Mouse (Mus musculus) macrophage (primary cell): ENCODE results near the gene Ryk. TPM values are rescaled to one million over a fixed set of nuclear protein-coding genes. Genes with fewer than 3 reads are reported as not detected.

Experiments used
- H3K27ac ChIP-seq: fragments of 350-480 bp; formaldehyde crosslinking; 2 replicates; pipeline ENCODE4 v1.9.0; 2021
- H3K36me3 ChIP-seq: fragments of 350-480 bp; formaldehyde crosslinking; 2 replicates; pipeline ENCODE4 v1.9.0; 2021; ENCODE audit errors: inconsistent target
- H3K4me3 ChIP-seq: fragments of 350-480 bp; formaldehyde crosslinking; 2 replicates; pipeline ENCODE4 v1.9.0; 2021; ENCODE audit errors: inconsistent target
- H3K79me2 ChIP-seq: fragments of 350-480 bp; formaldehyde crosslinking; 2 replicates; pipeline ENCODE4 v1.9.0; 2021; ENCODE audit errors: inconsistent target
- WGBS: methylation state at CpG from one replicate; pipeline ENCODE4 v1.1.7; 2026; ENCODE audit warnings: inconsistent platforms; ENCODE audit not compliant: missing documents; 5-methylcytosine and 5-hydroxymethylcytosine counted together
- polyA plus RNA-seq: library from polyadenylated mRNA; stranded (reverse); fragments of 250-400 nt; gene quantifications from 3 replicates; pipeline ENCODE4 v1.2.4, GENCODE M21; 2018; ENCODE audit warnings: inconsistent platforms
- total RNA-seq, 78 experiments: library from RNA; depleted of rRNA; stranded (reverse); fragments of 250-400 nt; gene quantifications; 1 replicate in 9 of 78; 2 replicates in 24 of 78; 3 replicates in 43 of 78; 4 replicates in 2 of 78; pipeline ENCODE4 v1.2.4; 2018; ENCODE audit warnings: inconsistent platforms in 56 of 78

Gene Ryk
- total RNA-seq (2018; cell fraction: chromatin; rRNA removed), result 10 to 100 TPM in 1 of 26 experiments, 1 to 10 TPM in 6, under 1 TPM in 10, not detected in 9; 0.22 to 11.5 (median 0.79) TPM
- 1 to 10 TPM in 1 of 26 experiments, under 1 TPM in 25; 0.23 to 1.0 (median 0.55) TPM for total RNA-seq (2018; cell fraction: cytosol; rRNA removed)
- total RNA-seq (2018; cell fraction: nucleus; rRNA removed), result 1 to 10 TPM in 5 of 26 experiments, under 1 TPM in 13, not detected in 8; 0.17 to 1.4 (median 0.44) TPM
- polyA plus RNA-seq, result 0.89 to 2.4 TPM in 2 of 3 replicates, not detected in the other

GRCm38 (mm10) chr9:102834742-102835591 is at the start of gene Ryk:
Ryk (plus strand) TSS chr9:102834917.
- Histone ChIP-seq H3K27ac (no peak within 1 kb of the TSS), H3K36me3 (no peaks in the 10 kb centered on the region), H3K79me2 (no peaks in the 10 kb centered on the region), H3K4me3 (no peak within 1 kb of the TSS; the same call in 1 of the 2 replicates)
- under 1% methylated on average over 101 of the region's 119 CpGs for WGBS

DNA sequence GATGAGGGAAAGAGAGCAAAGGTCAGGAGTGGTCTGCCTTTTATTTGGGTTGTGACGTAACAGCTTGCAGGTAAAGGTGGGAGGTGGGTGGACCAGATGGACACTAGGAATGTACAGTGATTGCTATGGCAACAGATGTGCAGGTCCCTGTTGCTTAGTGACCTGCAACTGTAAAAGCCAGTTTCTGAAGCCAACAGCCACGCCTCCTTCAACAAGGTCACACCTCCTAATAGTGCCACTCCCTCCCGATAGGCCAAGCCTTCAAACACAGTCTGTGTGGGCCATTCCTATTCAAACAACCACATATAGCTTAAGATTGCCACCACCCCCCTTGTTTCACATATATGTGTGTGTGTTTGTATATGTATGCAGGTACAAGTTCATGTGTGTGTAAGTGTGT is 45.2 kb upstream of the Ryk start:
- WGBS, result 83% methylated on average over 3 of the region's 3 CpGs
- no peak overlapping the region for H3K4me3 ChIP-seq
- H3K27ac ChIP-seq, result no peak overlapping the region
- H3K79me2 ChIP-seq, result no peaks in the 10 kb centered on the region
- H3K36me3 ChIP-seq, result no peaks in the 10 kb centered on the region

DNA sequence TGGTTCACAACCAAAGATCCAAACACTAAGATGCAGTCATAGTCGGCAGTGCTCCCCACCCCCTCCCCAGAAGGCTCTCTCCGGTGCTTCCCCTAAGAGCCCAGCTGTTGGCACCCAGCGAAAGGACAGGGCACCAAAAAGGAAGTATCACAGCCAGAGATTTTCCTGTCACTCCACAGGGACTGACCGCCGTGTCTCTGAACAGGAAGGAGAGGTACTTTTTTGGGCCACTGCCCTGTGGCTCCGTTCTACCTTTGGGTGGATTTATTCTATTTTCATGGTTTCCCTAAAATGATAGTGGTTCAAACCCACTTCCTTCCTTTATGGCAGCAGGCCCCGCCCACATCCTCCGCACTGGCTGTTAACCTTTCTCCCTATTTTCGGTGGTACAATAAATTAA is 42.9 kb upstream of the Ryk start:
- Histone ChIP-seq H3K79me2 (no peaks in the 10 kb centered on the region), H3K36me3 (no peaks in the 10 kb centered on the region), H3K27ac (no peak overlapping the region), H3K4me3 (no peak overlapping the region)
- 0% methylated on average over 9 of the region's 9 CpGs for WGBS

DNA sequence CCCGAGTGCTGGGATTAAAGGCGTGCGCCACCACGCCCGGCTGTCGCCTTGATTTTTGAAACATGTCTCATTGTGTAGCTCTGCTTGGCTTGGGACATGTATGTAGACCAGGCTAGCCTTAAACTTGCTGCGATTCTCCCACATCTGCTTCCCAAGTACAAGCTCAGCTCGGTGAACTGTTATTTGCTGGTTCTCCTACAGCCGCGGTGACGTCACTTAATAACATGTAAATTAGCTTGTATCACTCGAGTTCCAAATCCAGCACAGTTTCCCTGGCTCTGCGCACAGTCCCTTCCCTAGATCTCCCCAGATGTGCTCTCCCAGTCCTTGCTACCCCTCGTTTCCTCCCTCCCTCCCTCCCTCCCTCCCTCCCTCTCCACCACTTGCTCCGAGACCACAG is 41.9 kb upstream of the Ryk start:
- WGBS, result 63% methylated on average over 11 of the region's 15 CpGs
- H3K27ac ChIP-seq, result no peak overlapping the region
- no peak overlapping the region for H3K4me3 ChIP-seq
- H3K36me3 ChIP-seq, result no peaks in the 10 kb centered on the region
- H3K79me2 ChIP-seq, result no peaks in the 10 kb centered on the region

GRCm38 (mm10) chr9:102793286-102793809 is 41.4 kb upstream of the Ryk start:
- no peaks in the 10 kb centered on the region for H3K36me3 ChIP-seq
- H3K79me2 ChIP-seq, result no peaks in the 10 kb centered on the region
- WGBS, result 42% methylated on average over 12 of the region's 12 CpGs
- no peak overlapping the region for H3K4me3 ChIP-seq
- no peak overlapping the region for H3K27ac ChIP-seq

DNA sequence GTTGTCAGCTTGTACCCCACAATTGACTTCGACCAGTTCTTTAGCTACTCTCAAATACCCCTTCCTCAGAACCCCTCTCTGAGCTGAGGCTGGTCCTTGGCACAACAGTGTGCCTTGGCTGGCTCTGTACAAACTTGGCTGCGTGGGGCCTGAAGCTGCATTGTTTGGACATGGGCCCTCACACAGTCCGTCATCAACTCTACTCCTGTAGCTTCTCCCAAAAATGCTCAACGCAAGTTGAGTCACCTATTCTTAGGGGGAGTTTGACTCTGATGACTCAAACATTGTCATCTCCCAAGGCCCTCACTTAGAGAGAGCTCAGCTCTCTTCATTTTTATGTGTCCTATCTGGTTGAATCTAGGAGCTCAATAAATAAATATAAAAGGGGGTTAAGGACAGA is 36.3 kb upstream of the Ryk start:
- no peak overlapping the region for H3K27ac ChIP-seq
- H3K4me3 ChIP-seq, result no peak overlapping the region
- H3K36me3 ChIP-seq, result no peaks in the 10 kb centered on the region
- WGBS, result 83% methylated on average over 4 of the region's 4 CpGs
- no peaks in the 10 kb centered on the region for H3K79me2 ChIP-seq

DNA sequence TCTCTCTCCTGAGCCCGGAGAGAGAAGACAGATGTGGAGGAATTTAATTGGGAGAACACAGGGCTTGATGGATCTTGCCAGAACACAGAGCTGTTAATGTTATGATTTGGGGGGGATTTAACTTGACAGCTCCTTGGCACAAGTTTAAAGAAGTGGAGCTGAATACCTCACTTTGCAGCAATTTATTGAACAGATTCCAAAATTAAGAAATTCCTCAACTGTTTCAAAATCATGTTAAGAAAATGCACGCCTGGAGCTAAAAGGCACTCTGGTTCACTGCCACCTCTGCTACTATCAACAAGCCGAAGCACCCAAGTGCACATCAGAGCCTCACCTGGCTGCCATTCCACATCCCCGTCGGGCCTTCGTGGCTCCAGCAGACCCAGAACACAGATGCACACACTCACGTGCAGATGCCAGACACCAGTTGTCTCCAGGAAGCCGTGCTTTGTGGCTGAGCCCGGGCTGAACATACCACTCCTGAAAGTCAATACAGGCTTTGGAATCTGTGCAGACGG is 28.6 kb upstream of the Ryk start:
- no peaks in the 10 kb centered on the region for H3K79me2 ChIP-seq
- 87% methylated on average over 10 of the region's 10 CpGs for WGBS
- H3K27ac ChIP-seq, result no peak overlapping the region
- H3K36me3 ChIP-seq, result no peaks in the 10 kb centered on the region
- H3K4me3 ChIP-seq, result no peak overlapping the region

DNA sequence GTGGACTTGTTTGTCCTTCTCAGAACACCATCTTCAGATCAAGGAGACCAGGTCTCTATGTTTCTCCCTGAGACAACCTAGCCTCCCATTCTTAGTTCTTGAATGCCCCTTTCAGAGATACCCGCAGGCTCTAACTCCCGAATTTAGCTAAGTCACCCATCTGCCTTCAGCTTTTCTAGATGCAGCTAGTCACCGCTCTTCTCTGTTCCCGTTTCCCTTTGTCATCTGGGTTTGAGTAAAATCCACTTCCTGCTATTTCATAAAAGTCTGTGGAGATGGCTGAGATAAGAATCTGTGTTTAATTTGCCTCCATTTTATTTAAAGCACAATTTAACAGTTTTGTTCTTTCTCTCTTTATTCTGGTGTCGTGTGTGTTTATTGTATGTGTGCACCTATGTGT is 23.5 kb upstream of the Ryk start:
- Histone ChIP-seq H3K27ac (no peak overlapping the region), H3K79me2 (no peaks in the 10 kb centered on the region), H3K36me3 (no peaks in the 10 kb centered on the region), H3K4me3 (no peak overlapping the region)
- WGBS, result 13% methylated on average over 3 of the region's 5 CpGs

GRCm38 (mm10) chr9:102818228-102818627 is 16.5 kb upstream of the Ryk start:
- H3K27ac ChIP-seq, result no peak overlapping the region
- no peak overlapping the region for H3K4me3 ChIP-seq
- no peaks in the 10 kb centered on the region for H3K79me2 ChIP-seq
- H3K36me3 ChIP-seq, result no peaks in the 10 kb centered on the region

DNA sequence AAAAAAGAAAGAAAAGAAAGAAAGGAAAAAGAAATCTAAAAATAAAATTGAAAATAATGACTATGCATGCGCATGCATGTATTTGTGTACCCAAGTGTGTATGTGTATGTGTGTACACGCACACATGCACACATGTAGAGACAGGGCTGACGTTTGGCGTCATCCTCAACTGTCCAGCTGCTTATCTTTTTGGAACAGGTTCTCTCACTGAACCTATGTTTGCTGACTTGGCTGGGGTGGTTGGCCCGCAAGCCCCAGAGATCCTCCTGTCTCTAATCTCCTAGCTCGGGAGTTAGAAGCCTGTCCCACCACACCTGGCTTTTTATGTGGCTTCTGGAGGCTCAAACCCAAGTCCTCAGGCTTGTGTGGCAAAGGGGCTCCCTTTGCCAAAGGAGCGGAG is 6.1 kb upstream of the Ryk start:
- 86% methylated on average over 7 of the region's 7 CpGs for WGBS

DNA sequence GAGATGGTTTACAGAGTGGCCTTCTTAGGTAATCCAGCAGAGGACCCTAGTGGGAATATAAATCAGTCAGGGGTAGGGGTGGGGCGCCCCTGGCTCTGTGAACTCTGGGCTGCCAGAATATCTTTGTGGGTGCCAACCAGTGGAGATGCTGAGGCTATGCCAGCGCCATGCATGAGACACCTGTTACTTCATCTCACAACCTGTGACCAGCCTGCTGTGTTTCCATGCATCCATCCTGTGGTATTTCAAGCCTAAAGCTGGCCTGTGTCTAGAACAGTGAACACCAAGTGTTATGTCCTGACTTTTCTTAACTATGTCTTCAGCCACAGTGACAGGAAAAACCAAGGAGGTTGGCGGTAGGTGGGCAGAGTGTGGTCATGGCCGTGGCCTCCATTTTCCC is 3.2 kb upstream of the Ryk start:
- H3K79me2 ChIP-seq, result no peaks in the 10 kb centered on the region
- H3K36me3 ChIP-seq, result no peaks in the 10 kb centered on the region
- no peak overlapping the region for H3K27ac ChIP-seq
- H3K4me3 ChIP-seq, result no peak overlapping the region
- 92% methylated on average over 4 of the region's 4 CpGs for WGBS

More for the DNA sequence above, 6.1 kb upstream of the Ryk start:
- Histone ChIP-seq H3K36me3 (no peaks in the 10 kb centered on the region), H3K27ac (no peak overlapping the region), H3K4me3 (no peak overlapping the region), H3K79me2 (no peaks in the 10 kb centered on the region)

- 24% methylated on average over 10 of the region's 10 CpGs for WGBS
- Histone ChIP-seq H3K27ac (no peak overlapping the region), H3K4me3 (no peak overlapping the region; the same call in 1 of the 2 replicates), H3K79me2 (no peaks in the 10 kb centered on the region), H3K36me3 (no peaks in the 10 kb centered on the region)
These were observed 339 bp upstream of the Ryk start for GRCm38 (mm10) chr9:102834414-102834741.

GRCm38 (mm10) chr9:102836279-102836678 is 1.6 kb downstream of the Ryk start:
- no peaks in the 10 kb centered on the region for H3K36me3 ChIP-seq
- H3K27ac ChIP-seq, result no peak overlapping the region
- no peak overlapping the region for H3K4me3 ChIP-seq
- WGBS, result 84% methylated on average over 9 of the region's 9 CpGs
- no peaks in the 10 kb centered on the region for H3K79me2 ChIP-seq

- no peak overlapping the region for H3K27ac ChIP-seq
- WGBS, result 51% methylated on average over 14 of the region's 16 CpGs
- no peak overlapping the region for H3K4me3 ChIP-seq
- no peaks in the 10 kb centered on the region for H3K36me3 ChIP-seq
- no peaks in the 10 kb centered on the region for H3K79me2 ChIP-seq
These were observed 6.4 kb downstream of the Ryk start for GRCm38 (mm10) chr9:102840792-102841778.
